Mouse (Mus musculus) CD4-positive, CD25-positive, alpha-beta regulatory T cell, adult 2 months (primary cell): ENCODE results near the gene Nedd4.
"Not testable (repeated sequence)": the region's sequence is repeated elsewhere in the genome, so short reads cannot be mapped to it uniquely, and the experiment has no call there.

Experiments
- DNase-seq: peaks from one replicate; pipeline ENCODE4 v3.0.0-alpha.2; 2012; ENCODE audit warnings: low read depth, low spot score

Nedd4 gene

GRCm38 (mm10) chr9:72661895-72662661, at the start of gene Nedd4:
Gene Nedd4 (plus strand): TSS chr9:72662346.
- DNase-seq: peak; percentile 70

DNA sequence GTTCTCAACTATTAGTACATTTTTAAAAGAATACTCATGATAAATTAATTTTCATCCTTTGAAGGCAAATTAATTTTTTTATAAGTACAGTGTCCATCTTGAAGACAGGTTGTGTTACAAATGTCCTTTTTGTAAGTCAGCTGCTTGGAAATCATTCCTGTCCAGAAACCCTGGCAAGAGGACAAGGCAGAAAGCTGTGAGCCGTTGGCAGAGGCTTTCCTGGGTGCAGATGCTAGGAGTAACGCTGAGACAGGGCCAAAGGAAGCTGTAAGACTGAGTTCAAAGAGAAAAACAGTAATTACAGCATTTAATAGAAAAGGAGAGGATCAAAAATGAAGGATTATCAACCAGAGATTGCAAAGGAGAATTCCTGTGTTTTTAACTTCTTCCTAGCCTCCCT, 48.3 kb upstream of the Nedd4 start:
- no peak for DNase-seq

GRCm38 (mm10) chr9:72614786-72615480, 47.2 kb upstream of the Nedd4 start:
- DNase-seq: no peak

DNA sequence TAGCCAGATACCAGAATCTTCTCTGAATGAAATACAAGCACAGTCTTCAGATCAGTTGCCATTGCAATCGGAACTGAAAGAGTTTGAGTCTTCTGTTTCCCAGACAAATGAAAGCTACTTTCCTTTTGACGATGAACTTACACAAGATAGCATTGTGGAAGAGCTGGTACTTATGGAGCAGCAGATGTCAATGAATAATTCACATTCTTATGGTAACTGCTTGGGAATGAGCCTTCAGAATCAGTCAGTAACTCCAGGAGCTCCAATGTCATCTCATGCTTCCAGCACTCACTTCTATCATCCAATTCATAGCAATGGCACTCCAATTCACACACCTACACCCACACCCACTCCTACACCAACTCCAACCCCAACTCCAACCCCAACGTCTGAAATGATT, 44.1 kb upstream of the Nedd4 start:
- DNase-seq: no peak

DNA sequence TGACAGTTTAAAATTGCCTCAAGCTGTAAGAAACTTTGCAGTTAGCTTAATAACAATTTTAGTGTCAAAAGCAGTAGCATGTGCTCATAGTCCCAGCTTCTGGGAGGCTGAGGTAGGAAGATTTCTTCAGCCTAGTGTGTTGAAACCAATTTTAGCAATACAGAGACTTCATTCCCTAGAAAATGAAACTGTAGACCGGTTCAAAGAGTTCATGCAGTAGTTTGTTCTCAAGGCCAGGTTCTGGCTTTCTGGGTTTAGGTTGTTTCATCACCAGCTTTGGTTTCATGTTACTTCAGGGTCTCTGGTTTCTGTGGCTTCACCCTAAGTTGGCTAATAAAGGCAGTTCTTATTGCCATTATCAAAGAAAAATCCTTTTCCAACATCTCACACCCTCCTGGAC, 38.5 kb upstream of the Nedd4 start:
- no peak for DNase-seq

GRCm38 (mm10) chr9:72627598-72627997, 34.5 kb upstream of the Nedd4 start:
- DNase-seq: no peak

DNA sequence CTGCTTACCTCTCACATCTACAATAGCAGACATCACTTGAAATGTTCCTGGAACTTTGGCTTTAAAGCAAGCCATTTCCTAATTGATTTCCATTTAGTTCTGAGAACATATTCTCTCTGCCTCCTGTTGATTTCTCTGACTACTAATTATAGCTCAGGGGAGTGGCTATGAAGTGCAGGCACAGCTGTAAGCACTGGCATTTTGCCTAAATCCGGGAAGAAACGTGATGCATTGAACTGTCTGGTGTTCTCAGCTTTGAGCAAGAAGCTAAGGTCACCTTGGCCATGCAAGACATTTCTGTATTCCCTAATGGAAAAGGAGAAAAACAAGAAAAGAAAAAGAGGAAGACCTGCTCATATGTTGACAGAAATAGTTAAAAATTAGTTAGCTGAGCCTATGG, 33.6 kb upstream of the Nedd4 start:
- DNase-seq: no peak

- no peak for DNase-seq
Measured at GRCm38 (mm10) chr9:72632198-72632597, 29.9 kb upstream of the Nedd4 start.

DNA sequence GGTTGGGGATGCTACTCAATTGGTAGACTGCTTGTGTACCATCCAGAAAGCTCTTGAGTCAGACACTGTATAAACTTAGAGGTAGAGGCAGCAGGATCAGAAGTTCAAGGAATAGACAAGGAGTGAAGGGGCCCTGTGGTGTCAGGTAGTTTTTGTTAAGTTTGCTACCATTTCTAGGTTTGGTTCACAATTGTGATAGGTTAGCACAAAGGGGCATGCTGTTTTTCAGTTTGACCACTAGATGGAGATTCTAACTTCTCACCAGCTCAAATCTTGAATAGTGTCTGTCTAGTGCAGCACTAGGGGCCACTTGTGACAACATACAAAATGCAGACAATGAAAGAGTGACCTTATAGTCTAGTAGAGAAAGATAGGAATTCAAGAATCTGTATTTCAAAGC, 27.0 kb upstream of the Nedd4 start:
- DNase-seq: peak; percentile 43

- no peak for DNase-seq
Measured at GRCm38 (mm10) chr9:72636547-72636946, 25.6 kb upstream of the Nedd4 start.

DNA sequence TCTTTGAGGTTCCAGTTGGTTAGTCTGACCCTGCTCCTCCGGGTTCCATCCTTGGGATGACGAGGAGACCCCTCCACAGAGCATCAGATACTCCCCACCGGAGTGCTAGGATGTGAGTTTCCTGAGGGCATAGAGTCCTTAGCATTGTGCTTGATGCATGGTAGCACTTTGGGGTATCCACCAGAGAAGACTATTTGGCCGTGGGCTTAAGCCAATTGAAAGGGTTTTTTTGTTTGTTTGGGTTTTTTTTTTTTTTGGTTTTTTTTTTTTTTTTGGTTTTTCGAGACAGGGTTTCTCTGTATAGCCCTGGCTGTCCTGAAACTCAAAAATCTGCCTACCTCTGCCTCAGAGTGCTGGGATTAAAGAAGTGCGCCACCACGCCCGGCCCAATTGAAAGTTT, 24.9 kb upstream of the Nedd4 start:
- no peak for DNase-seq

DNA sequence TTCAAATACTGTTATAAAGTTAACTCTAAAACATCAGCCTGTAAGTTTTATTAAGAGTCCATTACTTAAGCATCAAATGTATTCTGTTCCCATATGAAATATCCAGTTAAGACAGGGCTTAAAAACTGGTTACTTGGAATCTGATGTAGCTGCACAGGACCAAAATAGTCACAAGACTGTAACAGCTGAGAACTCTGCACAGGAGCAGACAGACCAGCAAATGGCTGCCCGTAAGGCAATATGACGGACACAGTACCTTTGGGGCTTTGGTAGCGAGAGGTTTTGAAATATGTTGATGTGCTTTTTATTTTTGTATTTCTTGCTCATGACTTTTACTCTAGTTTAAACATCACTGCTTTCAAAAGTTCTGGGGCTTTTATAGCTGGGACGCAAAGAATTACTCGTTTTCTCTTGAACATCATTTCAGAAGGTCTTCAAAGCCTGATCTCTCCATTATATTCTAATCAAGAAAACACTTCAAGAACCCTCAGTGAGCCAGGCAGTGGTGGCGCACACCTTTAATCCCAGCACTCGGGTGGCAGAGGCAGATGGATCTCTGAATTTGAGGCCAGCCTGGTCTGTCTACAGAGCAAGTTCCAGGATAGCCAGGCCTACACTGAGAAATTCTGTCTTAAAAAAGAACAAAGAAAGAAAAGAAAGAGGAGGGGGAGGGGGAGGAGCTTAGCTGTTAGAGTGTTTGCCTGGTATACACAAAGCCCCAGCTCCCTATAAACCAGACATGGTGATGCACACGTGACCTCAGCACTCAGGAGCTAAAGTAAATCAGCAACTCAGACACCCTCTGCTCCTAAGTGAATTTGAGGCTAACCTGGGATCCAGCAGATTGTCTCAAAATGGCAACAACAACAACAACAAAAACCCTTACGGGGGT, 22.9 kb upstream of the Nedd4 start:
- DNase-seq: no peak

DNA sequence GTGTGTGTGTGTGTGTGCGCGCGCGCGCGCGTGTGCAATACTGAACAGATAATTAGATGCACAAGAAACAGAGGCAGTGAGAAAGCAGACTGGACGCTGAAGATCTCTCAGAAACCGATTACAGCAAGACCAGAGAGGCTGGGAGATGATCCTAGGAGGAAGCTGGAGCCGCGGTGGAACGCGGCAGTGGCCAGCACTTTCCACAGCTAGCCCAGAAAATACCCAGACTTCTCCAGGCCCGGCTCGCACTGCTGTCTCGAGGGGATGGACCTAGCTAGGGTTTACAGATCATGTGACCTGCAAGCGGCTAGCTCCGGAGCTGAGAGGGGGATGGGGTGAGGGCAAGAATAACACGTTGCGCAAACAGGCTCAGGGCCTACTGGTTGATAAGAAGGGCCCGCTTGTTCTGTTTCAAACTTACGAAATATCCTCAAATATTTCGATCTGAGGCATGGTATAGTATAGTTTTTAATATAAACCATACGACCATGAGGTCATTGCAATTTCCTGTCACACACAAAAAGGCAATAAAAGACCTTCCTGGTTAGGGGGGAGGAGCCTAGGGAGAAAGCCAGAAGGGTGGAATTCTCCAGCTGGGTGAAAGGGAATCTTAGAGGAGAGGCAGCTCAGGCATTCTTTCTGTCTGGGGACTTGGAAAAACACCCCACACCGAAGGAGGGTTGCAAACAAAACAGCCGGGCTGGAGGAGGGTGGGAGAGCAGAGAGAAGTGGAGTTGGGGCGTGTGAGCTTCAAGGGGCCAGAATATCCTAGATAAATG, 22.1 kb upstream of the Nedd4 start:
- no peak for DNase-seq

GRCm38 (mm10) chr9:72640642-72641041, 21.5 kb upstream of the Nedd4 start:
- DNase-seq: no peak

DNA sequence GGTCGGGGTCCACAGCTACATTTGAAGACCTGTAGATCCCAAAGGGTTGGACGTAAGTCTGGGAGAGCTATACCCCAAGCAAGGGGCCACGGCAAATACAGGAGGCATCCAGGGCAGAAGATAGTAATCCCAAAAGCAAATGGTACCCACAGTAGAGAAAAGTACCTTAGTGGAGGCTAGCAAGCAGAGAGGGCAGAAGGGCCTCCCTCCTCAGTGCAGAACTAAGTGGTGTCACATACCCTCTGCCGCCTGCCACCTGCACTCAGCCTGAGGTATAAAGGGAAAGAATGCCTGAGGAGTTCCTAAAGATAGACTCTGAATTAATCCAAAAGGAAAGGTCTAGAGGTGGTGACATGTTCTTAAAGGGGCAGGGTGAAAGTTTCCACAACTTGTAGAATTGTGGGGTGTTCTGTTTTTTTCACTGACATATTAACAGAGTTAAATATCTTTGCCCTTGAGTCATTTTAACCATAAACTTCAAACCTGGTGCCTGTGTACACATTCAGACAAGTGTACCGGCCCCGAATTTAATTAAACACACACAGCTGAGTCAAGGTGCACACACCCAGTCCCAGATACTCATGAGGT, 21.0 kb upstream of the Nedd4 start:
- no peak for DNase-seq

GRCm38 (mm10) chr9:72642756-72643447, 19.2 kb upstream of the Nedd4 start:
- DNase-seq: not testable (repeated sequence)

- no peak for DNase-seq
Measured at GRCm38 (mm10) chr9:72643651-72644417, 18.3 kb upstream of the Nedd4 start.

GRCm38 (mm10) chr9:72644418-72645110, 17.6 kb upstream of the Nedd4 start:
- DNase-seq: no peak

DNA sequence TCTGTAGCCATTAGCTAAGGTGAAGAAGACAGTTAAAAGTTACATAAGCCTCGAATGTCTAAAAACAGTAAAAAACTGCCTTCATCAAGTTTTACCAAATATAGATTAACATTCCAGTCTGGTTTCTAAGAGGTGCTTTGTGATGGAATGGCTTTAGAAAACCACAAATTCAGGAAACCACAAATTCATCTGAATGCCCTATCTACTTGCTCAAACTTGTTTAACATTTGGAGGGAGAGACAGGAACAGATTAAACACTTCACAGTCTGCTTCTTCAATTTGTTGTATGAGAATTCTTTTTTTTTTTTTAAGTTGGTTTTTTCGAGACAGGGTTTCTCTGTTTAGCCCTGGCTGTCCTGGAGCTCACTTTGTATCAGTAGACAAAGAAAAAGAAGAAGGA, 12.4 kb upstream of the Nedd4 start:
- no peak for DNase-seq
